Mouse (Mus musculus): Measurements from ENCODE around the gene Fam187a.

DNA sequence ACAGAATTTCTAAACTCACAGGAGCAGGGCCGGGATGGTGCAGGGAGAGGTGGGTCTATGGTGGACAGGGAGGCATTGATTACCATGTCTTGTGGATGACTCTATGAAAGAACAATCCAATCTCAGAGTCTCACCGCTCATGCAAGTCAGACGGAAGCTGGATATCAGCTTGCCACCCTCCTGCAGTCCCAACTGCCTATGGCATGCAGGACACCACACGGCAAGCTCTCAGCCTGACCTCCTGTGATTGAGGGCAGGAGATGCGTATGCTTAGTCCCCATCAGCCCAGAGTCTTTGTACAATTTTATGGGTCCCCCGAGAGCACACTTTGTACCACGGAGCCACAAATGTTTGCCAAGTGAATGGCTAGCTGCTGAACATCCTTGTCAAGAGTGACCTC, 18.7 kb downstream of the Fam187a start:
- no peak for TF ChIP-seq EP300 (IDR thresholded peaks at IDR 0.05; ENCODE audit: insufficient read depth, low read depth, low read length)
- TF ChIP-seq CTCF (IDR thresholded peaks at IDR 0.05; ENCODE audit: low read depth, low read length), result no peak
- TF ChIP-seq POLR2A (IDR thresholded peaks at IDR 0.05; ENCODE audit: insufficient read depth, low read length), result no peak

Measured in ES-Bruce4 (cell line).